Mouse (Mus musculus): Measurements from ENCODE around the gene Cfap65. TPM values are rescaled to one million over a fixed set of nuclear protein-coding genes. Genes with fewer than 3 reads are reported as not detected.

Cfap65 gene
- total and polyA plus RNA-seq, 2 experiments = not detected

GRCm38 (mm10) chr1:74947986-74948670, 12.7 kb upstream of the Cfap65 start:
- H3K4me1 ChIP-seq (ENCODE audit: control insufficient read depth, insufficient read depth, low read length) = peaks cover 12% of the 10 kb centered on the region
- peaks cover 2% of the 10 kb centered on the region; the same call in 1 of the 2 replicates for H3K27me3 ChIP-seq (ENCODE audit: control insufficient read depth, insufficient read depth, low read length)
- no peak overlapping the region for H3K9ac ChIP-seq (ENCODE audit: low read depth, low read length)
- DNase-seq (ENCODE audit: extremely low read depth, low read depth, low spot score) = no peak
- 59% methylated on average over 41 of the region's 41 CpGs for WGBS
- no peaks in the 10 kb centered on the region for H3K79me2 ChIP-seq (ENCODE audit: control insufficient read depth, insufficient read depth, low read length)
- no peak for TF ChIP-seq CTCF (IDR thresholded peaks at IDR 0.05; ENCODE audit: low read depth, low read length)
- no peak for TF ChIP-seq POLR2A (IDR thresholded peaks at IDR 0.05; ENCODE audit: extremely low read depth, insufficient read depth, low read length)
- H3K4me3 ChIP-seq (ENCODE audit: insufficient read depth, low read depth, low read length) = peak overlapping the region; percentile 13; the same call in 1 of the 2 replicates
- H3K27ac ChIP-seq (replicated peaks; ENCODE audit: insufficient read depth, low read depth, low read length) = no peak overlapping the region
- no peaks in the 10 kb centered on the region for H3K36me3 ChIP-seq (ENCODE audit: control insufficient read depth, insufficient read depth, low read length)

GRCm38 (mm10) chr1:74941651-74942360, 6.4 kb upstream of the Cfap65 start:
- Histone ChIP-seq H3K36me3 (ENCODE audit: control insufficient read depth, insufficient read depth, low read length) (no peaks in the 10 kb centered on the region), H3K27me3 (ENCODE audit: control insufficient read depth, insufficient read depth, low read length) (0 out of 2 replicates have a peak, but pooled peaks cover 2% of the 10 kb centered on the region), H3K9ac (ENCODE audit: low read depth, low read length) (no peak overlapping the region), H3K79me2 (ENCODE audit: control insufficient read depth, insufficient read depth, low read length) (no peaks in the 10 kb centered on the region), H3K4me1 (ENCODE audit: control insufficient read depth, insufficient read depth, low read length) (no peaks in the 10 kb centered on the region), H3K4me3 (ENCODE audit: insufficient read depth, low read depth, low read length) (no peak overlapping the region), H3K27ac (replicated peaks; ENCODE audit: insufficient read depth, low read depth, low read length) (no peak overlapping the region)
- TF ChIP-seq POLR2A (IDR thresholded peaks at IDR 0.05; ENCODE audit: extremely low read depth, insufficient read depth, low read length) (no peak), CTCF (IDR thresholded peaks at IDR 0.05; ENCODE audit: low read depth, low read length) (no peak)
- 55% methylated on average over 12 of the region's 12 CpGs for WGBS
- no peak for DNase-seq (ENCODE audit: extremely low read depth, low read depth, low spot score)

GRCm38 (mm10) chr1:74939762-74940161, 4.4 kb upstream of the Cfap65 start:
- WGBS = 9% methylated on average over 3 of the region's 3 CpGs

GRCm38 (mm10) chr1:74936221-74936830, 927 bp upstream of the Cfap65 start:
- 49% methylated on average over 12 of the region's 12 CpGs for WGBS
- H3K36me3 ChIP-seq (ENCODE audit: control insufficient read depth, insufficient read depth, low read length) = no peaks in the 10 kb centered on the region
- no peak overlapping the region for H3K9ac ChIP-seq (ENCODE audit: low read depth, low read length)
- H3K4me1 ChIP-seq (ENCODE audit: control insufficient read depth, insufficient read depth, low read length) = no peaks in the 10 kb centered on the region
- H3K79me2 ChIP-seq (ENCODE audit: control insufficient read depth, insufficient read depth, low read length) = no peaks in the 10 kb centered on the region
- no peak overlapping the region for H3K27ac ChIP-seq (replicated peaks; ENCODE audit: insufficient read depth, low read depth, low read length)
- TF ChIP-seq POLR2A (IDR thresholded peaks at IDR 0.05; ENCODE audit: extremely low read depth, insufficient read depth, low read length) (no peak), CTCF (IDR thresholded peaks at IDR 0.05; ENCODE audit: low read depth, low read length) (no peak)
- H3K4me3 ChIP-seq (ENCODE audit: insufficient read depth, low read depth, low read length) = no peak overlapping the region
- DNase-seq (ENCODE audit: extremely low read depth, low read depth, low spot score) = no peak
- H3K27me3 ChIP-seq (ENCODE audit: control insufficient read depth, insufficient read depth, low read length) = peaks cover 3% of the 10 kb centered on the region; the same call in 1 of the 2 replicates

More at GRCm38 (mm10) chr1:74939762-74940161, 4.4 kb upstream of the Cfap65 start:
- peaks cover 4% of the 10 kb centered on the region; the same call in 1 of the 2 replicates for H3K27me3 ChIP-seq (ENCODE audit: control insufficient read depth, insufficient read depth, low read length)
- no peak overlapping the region for H3K9ac ChIP-seq (ENCODE audit: low read depth, low read length)
- no peak for DNase-seq (ENCODE audit: extremely low read depth, low read depth, low spot score)
- H3K27ac ChIP-seq (replicated peaks; ENCODE audit: insufficient read depth, low read depth, low read length) = no peak overlapping the region
- no peaks in the 10 kb centered on the region for H3K36me3 ChIP-seq (ENCODE audit: control insufficient read depth, insufficient read depth, low read length)
- no peak overlapping the region for H3K4me3 ChIP-seq (ENCODE audit: insufficient read depth, low read depth, low read length)
- no peaks in the 10 kb centered on the region for H3K4me1 ChIP-seq (ENCODE audit: control insufficient read depth, insufficient read depth, low read length)
- H3K79me2 ChIP-seq (ENCODE audit: control insufficient read depth, insufficient read depth, low read length) = no peaks in the 10 kb centered on the region
- no peak for TF ChIP-seq POLR2A (IDR thresholded peaks at IDR 0.05; ENCODE audit: extremely low read depth, insufficient read depth, low read length)
- no peak for TF ChIP-seq CTCF (IDR thresholded peaks at IDR 0.05; ENCODE audit: low read depth, low read length)

GRCm38 (mm10) chr1:74927621-74928296, 7.6 kb downstream of the Cfap65 start:
- no peak for DNase-seq (ENCODE audit: extremely low read depth, low read depth, low spot score)
- TF ChIP-seq CTCF (IDR thresholded peaks at IDR 0.05; ENCODE audit: low read depth, low read length) = no peak
- TF ChIP-seq POLR2A (IDR thresholded peaks at IDR 0.05; ENCODE audit: extremely low read depth, insufficient read depth, low read length) = no peak
- H3K27ac ChIP-seq (replicated peaks; ENCODE audit: insufficient read depth, low read depth, low read length) = no peak overlapping the region
- no peaks in the 10 kb centered on the region for H3K27me3 ChIP-seq (ENCODE audit: control insufficient read depth, insufficient read depth, low read length)
- H3K79me2 ChIP-seq (ENCODE audit: control insufficient read depth, insufficient read depth, low read length) = no peaks in the 10 kb centered on the region
- H3K36me3 ChIP-seq (ENCODE audit: control insufficient read depth, insufficient read depth, low read length) = no peaks in the 10 kb centered on the region
- H3K4me1 ChIP-seq (ENCODE audit: control insufficient read depth, insufficient read depth, low read length) = no peaks in the 10 kb centered on the region
- no peak overlapping the region for H3K4me3 ChIP-seq (ENCODE audit: insufficient read depth, low read depth, low read length)
- no peak overlapping the region for H3K9ac ChIP-seq (ENCODE audit: low read depth, low read length)
- WGBS = 83% methylated on average over 9 of the region's 9 CpGs
